Mouse (Mus musculus): ENCODE data around the gene Cald1.

Cald1 gene

DNA sequence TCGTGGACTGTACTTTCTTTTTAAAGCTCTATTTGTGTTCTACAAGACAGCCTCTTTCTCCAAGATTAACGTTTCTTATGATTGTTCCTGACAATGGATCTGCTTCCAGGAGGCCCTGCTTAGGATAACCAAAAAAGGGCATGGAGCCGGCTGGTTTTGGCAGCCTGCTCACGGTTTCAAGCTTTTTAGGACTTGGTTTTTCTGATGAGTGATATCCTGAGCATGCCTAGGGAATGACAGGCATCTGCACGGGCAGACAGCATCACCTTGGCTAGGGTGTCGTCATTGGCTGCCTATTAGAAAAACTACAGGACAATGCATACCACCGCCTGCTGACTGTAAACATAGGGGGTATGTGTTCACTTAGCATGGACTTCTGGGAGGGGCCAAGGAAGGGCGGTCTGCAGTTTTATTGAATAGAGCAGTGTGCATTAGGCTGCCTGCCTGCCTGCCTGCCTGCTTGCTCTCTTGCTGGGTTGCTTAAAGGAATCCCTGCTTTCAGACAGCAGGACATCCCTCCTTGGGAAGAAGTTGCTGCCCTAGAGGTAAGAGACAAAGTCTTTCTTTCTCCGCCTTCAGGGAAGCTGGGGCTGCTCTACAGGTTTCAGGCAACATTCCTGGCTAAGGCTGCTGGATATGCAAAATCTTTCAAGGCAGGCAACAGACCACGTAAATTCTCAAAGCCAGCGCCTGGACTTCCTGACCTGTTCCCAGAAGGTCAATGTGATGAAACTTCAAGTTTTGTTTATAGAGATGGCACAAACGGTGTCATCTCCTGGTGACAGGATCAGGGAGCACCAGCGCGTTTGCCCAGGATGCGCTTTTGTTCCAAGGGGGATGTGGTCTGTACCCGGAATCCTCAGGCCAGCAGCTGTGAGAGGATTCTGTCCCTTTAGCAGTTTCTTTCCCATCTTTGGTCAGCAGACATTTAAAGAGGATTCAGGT, at the start of gene Cald1:
TSS of gene Cald1 (plus strand) at position 380 of the 945 bp plus-strand sequence.
- DNase-seq (ENCODE audit: low spot score in 2 of 2) = no peak

DNA sequence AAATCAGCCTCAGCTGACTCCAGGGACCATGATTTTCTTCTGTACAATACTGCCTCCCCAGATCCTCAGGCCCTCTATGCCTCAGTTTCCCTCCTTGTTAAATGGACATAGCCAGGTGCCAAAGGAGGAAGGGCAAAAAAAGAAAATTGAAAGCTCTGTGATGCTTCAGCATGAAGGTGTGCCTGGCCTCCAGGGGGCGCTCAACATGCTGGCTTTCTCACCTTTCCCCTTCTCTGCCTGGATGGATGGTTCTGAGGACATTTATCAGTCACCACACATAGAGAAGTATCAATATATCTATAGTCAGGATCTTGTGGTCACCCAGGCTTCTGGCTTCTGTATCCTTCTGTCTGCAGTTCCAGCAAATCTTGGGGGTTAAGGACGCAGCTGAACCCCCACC, 49.3 kb upstream of the Cald1 start:
- no peak for DNase-seq (ENCODE audit: low spot score in 2 of 2)

DNA sequence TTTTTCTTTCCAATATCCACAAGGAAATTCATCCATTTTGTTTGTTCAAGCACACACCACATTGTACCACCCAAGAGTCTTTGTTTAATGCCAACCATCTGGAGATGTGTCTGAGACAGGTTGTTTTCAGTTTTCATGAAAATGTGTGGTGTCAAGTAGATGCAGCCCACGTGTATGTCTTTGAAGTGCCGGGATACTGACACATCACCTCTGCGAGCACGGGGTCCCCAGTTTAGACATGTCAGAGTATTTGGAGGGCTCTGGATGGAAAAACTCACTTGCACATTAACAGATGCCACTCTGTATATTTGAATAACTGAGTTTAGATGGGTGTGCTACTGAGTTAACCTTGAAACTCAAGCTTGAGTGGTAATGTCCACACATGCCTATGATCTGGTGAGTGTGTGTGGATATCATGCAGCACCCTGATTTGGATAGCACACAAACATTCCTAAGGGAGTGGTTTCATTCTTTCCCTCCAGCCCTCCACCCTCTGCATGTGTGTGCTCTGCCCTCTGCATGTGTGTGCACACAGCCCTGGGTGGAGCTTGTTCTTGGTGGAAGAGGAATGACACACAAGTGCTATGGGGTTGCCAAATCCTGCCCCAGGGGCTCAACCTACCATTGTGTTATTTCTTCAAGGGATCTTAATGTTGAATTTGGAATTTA, 45.7 kb upstream of the Cald1 start:
- DNase-seq (ENCODE audit: low spot score in 2 of 2) = no peak

DNA sequence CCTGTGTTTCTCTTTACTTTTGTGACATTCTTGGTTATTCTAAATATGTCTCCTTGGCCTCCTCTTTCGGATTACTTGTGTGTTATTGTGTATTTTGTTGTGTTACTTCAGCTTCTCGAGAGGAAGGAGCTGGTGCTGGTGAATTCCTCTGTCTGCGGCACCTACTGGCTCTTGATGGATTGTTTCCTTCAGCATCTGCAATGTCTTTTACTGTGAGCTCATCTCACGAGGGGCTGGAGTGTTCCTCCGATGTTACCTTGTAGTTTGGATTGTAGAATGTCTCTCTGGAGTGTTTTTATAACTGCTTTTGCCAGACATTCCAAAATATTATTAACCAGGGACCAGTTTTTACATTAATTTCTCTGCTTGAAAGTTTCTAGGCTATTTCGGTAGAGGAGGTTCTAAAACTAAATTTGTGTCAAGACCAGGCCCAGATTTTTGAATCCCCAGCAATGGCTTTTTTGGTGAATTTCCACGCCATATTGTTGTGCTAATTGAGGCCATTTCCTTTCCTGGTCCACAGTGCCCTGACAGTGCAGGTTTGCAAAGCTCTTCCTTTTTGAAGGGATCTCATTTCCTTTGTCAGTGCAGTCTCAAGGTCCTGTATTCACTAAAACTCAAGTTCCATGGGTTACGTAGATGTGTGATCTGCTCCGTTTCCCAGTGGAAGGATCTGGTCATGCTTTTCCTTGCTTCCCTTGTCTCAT, 43.9 kb upstream of the Cald1 start:
- DNase-seq (ENCODE audit: low spot score in 2 of 2) = no peak

DNA sequence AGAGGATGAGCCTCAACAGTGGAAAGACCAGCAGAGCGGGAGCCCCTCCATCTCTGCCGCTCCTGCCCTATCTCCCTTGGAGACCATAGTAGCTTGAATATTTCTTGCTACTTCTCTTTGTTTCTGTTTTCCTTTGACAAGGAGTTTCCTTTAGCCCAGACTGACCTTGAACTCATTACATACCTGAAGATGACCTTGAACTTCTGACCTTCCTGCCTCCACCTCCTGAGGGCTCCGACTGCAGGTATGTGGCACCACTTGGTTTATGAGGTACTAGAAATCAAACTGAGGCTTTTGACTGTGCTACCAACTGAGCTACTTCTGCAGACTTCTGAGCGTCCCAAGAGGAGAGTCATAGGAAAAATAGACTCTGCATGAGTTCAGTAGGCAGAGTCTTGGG, 38.8 kb upstream of the Cald1 start:
- no peak for DNase-seq (ENCODE audit: low spot score in 2 of 2)

DNA sequence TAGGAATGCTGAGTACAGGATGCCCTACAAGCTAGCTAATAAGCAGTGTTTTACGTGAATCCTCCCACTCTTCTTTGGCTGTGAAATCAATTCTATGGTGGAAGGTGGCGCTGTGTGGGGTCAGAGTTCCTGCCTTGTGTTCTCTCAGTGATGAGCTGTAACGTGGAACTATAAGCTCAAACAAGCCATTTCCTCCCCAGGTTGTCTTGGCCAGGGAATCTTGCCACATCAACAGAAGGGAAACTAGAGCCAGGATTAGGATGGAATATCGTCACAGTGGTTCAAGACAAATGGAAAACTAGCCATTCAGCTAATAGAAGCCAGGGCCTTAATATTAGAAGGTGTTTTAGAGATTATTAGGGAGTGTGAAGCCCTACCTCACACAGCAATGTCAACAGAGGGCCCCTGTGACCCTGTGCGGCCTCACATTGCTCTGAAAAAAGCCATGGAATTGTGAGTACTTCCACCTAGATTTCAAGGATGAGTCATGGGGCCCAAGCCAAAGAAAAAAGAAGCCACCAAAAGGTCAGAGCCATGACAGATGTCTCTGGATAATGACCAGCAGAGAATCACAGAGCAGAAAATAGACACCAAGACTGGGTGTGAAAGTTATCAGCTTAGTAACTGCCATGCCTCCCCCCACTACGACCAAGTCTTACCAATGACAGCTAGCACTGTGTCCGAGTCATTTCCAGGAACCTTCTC, 33.0 kb upstream of the Cald1 start:
- no peak for DNase-seq (ENCODE audit: low spot score in 2 of 2)

DNA sequence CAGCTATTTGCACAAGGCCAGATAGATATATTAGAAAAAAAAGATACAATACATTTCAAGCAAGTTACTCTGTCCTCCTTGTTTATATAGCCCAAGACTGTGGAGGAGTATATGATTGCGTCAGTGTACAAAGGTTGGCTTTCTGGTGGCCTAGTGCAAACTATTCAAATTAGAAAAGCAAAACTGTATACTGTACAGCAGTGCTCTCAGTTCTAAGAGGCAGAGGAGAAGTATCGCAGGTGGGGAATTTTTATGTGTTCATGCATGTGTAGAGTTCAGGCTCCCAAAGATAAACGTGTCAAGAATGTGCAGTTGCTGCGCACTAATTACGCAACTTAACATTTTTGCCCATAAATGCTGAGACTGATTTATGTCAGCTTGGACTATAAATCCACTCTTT, 31.0 kb upstream of the Cald1 start:
- DNase-seq (ENCODE audit: low spot score in 2 of 2) = no peak

DNA sequence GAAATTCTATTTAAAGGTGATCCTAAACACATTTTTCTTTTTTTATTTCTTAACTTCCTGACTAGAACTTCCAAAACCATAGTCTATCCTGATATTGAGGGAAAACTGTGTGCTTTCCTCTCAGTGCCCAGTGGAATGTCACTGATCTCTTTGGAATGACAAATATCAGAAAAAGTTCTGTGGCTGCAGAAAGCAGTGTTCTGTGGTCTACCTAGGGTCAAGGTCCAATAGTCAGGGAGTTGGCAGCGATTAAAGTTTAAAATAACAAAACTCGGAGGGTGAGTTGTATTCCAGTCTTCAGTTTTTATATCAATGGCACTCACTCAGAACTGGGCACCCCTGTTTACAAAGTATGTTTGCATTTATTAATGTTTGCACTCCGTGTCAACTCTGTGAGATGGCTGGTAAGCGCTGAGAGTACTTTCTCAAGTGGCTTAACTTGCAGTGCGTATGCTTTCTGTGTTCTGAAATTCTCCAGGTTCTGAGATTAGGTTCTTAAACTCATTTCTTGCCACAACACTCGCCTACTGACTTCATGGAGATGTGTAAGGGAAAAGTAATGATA, 18.7 kb upstream of the Cald1 start:
- no peak for DNase-seq (ENCODE audit: low spot score in 2 of 2)

DNA sequence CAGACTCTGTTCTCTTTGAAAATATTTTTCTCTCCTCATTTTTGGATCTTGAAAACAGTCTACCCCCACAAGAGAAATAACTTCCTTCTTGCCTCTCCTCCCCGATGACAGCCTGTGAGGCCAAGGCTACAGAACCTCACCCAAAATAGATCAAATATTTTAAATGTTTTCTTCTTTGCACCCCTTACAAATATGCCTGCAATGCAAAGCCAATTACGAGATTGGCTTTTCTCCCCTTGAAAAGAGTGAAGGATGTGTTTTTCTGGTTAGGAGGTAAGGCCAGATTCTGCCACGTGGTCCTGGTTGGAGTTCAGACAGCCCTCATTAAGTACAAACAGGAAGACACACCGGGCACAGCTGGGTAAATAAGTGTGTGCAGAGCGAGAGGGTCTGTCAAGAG, 14.9 kb upstream of the Cald1 start:
- no peak for DNase-seq (ENCODE audit: low spot score in 2 of 2)

DNA sequence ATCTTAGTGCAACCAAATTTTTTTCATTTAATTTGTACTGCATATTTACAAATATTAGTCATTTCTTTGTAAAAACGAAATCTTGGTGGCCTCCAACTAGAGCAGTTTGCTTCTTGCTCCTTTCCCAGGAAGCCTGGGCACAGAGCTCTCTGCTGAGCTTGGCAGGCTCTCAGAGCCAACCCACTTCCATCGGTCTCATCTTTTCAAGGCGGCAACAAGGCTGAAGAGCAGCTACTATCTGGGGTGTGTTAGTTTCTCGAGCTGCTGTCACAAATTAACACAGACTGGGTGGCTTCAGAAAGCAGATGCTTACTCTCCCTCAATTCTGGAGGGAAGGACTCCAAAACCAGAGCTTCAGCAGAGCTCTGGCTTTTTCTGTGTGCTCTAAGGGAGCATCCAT, 10.2 kb upstream of the Cald1 start:
- DNase-seq (ENCODE audit: low spot score in 2 of 2) = peak; percentile 26 to 63

DNA sequence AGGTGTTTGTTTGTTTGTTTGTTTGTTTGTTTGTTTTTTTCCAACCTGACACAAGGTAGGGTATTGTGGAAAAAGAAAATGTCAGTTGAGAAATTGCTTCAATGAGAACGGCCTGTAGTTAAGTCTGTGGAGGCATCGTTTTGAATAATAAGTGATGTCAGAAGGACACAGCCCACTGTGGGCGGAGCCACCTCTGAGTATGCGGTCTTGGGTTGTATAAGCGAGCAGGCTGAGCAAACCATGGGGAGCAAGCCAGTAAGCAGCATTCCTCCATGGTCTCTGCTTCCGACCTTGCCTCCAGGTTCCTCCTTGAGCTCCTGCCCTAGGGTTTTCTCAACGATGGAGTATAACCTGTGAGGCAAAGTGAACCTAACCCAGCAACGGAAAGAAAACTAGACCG, 7.6 kb upstream of the Cald1 start:
- DNase-seq (ENCODE audit: low spot score in 2 of 2) = no peak

DNA sequence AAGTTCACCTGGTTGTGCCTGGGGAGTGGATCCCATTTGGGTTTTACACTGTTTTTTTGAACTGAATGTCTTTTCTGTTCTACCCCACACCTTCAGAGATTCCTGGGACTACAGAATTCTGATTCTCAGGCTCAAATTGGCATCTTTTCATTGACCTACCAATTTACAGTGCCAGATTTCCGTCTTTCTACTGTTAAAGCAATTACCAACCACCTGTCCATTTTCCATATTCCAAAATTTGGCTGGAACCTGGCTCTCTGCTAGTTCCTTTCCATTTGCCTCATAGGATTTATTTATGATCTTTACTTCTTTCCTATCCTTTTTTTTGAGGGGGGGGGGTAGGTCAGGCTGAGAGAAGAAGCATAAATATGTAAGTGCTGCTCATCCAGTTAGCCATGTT, 4.9 kb upstream of the Cald1 start:
- no peak for DNase-seq (ENCODE audit: low spot score in 2 of 2)

DNA sequence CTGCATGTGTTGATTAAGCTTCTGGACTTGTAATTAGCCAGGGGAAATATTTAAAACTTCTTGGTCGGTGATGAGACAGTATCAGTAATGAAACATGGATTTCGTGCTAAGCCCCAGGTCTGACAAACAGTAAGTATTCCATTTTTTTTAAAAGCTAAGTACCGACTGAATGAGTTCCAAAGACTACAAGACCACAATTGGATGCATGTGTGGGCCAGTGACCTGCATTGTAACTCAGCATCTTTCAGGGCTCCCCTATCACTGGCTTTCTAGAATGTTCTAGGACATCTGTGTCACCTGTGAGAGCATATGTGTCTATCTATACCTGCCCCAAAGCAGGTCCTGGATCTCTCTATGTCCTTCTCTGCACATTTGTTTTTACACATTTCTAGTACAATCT, 984 bp upstream of the Cald1 start:
- no peak for DNase-seq (ENCODE audit: low spot score in 2 of 2)

DNA sequence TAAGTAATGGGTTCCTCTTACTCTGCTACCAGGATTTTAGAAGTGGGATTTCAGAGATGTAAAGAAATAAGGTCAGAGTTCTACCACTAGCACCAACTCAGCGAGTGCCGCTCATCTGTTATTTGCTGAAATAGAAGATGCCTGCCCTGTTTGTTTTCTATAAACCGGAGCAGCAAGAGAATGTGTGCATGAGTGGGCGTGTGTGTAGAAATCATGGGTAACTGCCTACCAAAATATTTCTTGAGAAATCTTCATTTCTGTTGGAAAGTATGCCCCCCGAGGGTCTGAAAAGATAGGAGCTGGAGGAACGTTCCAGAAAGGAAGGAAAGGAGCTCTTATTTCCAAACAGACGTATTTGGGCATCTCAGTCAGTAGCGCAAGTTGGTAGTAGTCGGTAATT, 871 bp downstream of the Cald1 start:
- DNase-seq (ENCODE audit: low spot score in 2 of 2) = no peak

DNA sequence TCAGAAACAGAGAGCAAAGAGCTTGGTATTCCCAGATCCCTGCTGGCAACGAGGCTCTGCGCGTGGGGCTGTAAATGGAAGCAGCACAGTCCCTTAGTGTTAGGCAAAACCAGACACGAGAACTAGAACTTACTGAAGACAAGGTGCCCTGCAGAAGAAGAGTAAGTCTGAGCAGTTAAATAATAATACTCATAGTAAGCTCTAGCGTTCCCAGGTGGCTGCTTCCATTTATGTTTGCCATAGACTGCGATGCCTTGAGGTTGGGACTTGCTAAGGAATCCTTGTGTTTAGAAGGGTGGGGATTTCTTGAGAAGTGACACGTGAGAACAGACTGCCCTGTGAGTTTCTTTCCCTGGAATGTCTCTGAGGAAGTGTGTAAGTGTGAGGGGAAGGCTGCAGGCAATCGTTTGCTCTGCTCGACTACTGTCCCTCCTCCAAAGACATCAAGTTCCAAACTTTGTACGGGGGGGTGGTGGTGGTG, 1.4 kb downstream of the Cald1 start:
- no peak for DNase-seq (ENCODE audit: low spot score in 2 of 2)

DNA sequence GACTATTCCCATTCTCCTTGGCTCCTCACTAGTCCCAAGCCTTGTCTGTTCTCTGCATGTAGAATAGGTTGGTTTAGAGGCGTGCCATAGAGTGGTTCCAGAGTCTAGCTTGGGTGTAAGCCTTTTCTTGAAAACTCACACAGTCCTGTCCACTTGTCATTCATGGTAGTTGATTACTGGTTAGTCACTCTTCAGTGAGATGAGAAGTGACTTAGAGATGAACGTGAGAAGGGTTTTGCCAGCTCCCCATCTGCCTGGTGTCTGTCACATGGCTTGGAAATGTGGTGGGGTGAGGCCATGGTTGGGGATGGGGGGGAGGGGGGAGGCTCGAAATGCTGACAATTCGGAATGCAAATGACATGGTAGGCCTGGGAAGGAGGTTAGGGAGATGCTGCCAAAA, 2.5 kb downstream of the Cald1 start:
- DNase-seq (ENCODE audit: low spot score in 2 of 2) = no peak

DNA sequence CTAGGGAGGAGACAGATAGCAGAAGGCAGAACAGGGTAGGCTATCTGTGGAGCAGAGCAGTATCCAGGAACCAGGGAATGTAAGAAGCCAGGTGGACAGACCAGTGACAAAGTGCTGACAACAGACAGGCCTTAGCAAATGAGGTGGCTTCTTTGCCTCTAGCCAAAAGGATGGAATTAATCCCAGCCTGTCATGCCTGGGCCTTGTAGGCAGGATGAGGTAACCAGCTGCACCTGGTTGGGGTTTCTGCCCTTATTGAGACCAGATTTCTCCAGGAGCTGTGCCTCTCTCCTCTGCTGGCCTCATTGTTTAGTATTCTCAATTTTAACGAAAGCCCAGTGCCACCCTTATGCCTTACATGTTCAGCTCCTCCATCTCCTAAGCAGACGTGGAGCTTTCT, 3.8 kb downstream of the Cald1 start:
- DNase-seq (ENCODE audit: low spot score in 2 of 2) = no peak

DNA sequence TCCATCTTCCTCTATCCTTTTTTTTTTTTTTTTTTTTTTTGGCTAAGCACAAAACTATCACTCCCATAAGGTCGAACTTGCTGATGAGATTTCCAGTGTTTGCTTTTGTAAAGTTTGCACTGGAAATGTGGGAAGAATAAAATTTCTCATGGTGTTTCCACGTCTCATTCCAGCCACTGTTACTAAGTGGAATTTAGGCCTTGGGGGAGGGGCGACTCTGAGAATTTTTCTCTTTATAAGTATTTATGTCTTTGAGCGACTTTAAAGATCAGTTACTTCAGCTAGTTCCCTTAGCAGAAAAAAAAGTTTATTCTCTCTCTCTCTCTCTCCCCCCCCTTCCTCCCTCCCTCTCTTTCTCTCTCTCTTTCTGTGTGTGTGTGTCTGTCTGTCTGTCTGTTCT, 8.1 kb downstream of the Cald1 start:
- no peak for DNase-seq (ENCODE audit: low spot score in 2 of 2)

DNA sequence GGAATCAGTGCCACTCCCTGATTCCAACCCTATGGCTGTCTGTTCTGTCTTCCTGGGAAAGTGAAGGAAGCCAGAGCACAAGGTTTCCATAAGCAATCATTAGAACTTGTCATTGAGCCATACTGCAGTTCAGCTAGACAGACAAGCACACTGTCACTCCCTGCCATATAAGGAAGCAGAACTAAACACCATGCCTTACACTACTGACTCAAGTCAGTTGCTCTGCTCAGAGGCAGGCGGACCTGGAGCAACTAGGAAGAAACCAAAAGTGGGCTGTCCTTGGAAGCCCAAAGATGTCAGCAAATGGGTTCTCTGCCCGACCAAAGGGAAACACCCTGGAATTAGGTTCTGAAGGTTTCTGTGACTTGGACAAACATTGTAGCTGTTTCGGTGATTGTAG, 10.3 kb downstream of the Cald1 start:
- DNase-seq (ENCODE audit: low spot score in 2 of 2) = no peak

DNA sequence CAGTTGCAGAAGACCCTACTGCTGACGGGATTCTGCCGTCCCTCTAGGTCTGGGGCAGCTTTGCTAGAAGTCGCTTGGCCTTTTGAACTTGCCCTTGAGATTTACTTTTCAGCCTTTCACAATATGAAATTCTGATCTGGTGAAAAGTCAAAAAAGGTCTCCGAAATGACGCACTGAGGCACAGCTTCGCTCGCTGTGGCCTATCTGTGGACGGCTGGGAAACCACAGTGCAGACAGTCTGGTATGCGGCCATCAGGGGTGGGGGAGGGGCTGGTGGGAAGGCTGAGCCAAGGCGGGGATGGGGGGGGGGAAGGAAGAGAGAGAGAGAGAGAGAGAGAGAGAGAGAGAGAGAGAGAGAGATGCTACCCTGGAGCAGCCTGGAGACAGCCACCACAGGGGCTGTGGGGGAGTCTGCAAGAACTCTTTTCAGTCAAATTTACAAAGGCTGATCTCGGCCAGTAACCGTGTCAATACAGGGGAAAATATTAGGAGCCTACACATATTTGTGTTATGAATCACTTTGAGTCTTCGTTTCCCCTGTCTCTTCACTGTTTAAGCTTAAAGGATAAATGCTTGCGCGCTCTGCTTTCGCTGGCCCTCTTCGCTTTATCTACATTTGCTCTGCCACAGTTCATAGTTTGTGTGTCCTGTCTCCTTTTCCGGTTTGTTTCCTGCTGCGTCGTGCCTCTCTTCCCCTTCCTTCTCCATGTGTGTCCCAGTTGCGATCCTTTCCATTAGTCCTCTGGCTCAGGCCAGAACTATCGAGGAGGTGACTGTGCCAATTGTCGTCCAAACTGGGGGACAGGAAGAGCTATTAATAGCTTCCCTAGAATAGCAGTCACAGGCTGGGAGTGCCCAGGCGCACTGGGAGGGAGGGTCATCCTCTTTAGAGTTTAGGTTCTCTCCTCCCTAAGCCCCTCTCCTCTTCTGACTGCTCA, 11.9 kb downstream of the Cald1 start:
- DNase-seq (ENCODE audit: low spot score in 2 of 2) = no peak
